Mouse (Mus musculus) brain, adult 2 months (tissue): Measurements from ENCODE around the gene Erf.
A peak's percentile ranks its signal among the peaks of the same experiment; 100 is the strongest.

Experiments
- DNase-seq: peaks from one replicate; pipeline ENCODE4 v3.0.0; 2011; ENCODE audit warnings: low read depth, low spot score

Erf gene

GRCm38 (mm10) chr7:25210482-25210881 is 40.1 kb downstream of the Erf start:
- DNase-seq = no peak

GRCm38 (mm10) chr7:25209161-25209622 is 41.4 kb downstream of the Erf start:
- DNase-seq = no peak

GRCm38 (mm10) chr7:25206094-25206830 is 44.3 kb downstream of the Erf start:
- no peak for DNase-seq

- no peak for DNase-seq
Measured at GRCm38 (mm10) chr7:25205355-25206093, 45.0 kb downstream of the Erf start.

GRCm38 (mm10) chr7:25203624-25204023 is 46.9 kb downstream of the Erf start:
- DNase-seq = no peak

- peak; percentile 22 for DNase-seq
Measured at GRCm38 (mm10) chr7:25197384-25198018, 53.1 kb downstream of the Erf start.

- no peak for DNase-seq
Measured at GRCm38 (mm10) chr7:25196107-25196506, 54.5 kb downstream of the Erf start.

- no peak for DNase-seq
Measured at GRCm38 (mm10) chr7:25195148-25195547, 55.4 kb downstream of the Erf start.
